Mouse (Mus musculus): ENCODE data around the gene Slc6a4.
"Not testable (repeated sequence)": the region's sequence is repeated elsewhere in the genome, so short reads cannot be mapped to it uniquely, and the experiment has no call there.

Gene Slc6a4

GRCm38 (mm10) chr11:77018046-77018445 is 19.6 kb downstream of the Slc6a4 start:
- DNase-seq (ENCODE audit: low spot score in 2 of 2): no peak

GRCm38 (mm10) chr11:77019539-77019938 is 21.1 kb downstream of the Slc6a4 start:
- no peak for DNase-seq (ENCODE audit: low spot score in 2 of 2)

- DNase-seq (ENCODE audit: low spot score in 2 of 2): no peak
Observed at GRCm38 (mm10) chr11:77021749-77022396, 23.5 kb downstream of the Slc6a4 start.

- DNase-seq (ENCODE audit: low spot score in 2 of 2): no peak
Observed at GRCm38 (mm10) chr11:77026559-77026958, 28.2 kb downstream of the Slc6a4 start.

GRCm38 (mm10) chr11:77028157-77028556 is 29.8 kb downstream of the Slc6a4 start:
- no peak for DNase-seq (ENCODE audit: low spot score in 2 of 2)

- no peak for DNase-seq (ENCODE audit: low spot score in 2 of 2)
Observed at GRCm38 (mm10) chr11:77031151-77031934, 32.9 kb downstream of the Slc6a4 start.

GRCm38 (mm10) chr11:77041891-77042290 is 43.5 kb downstream of the Slc6a4 start:
- DNase-seq (ENCODE audit: low spot score in 2 of 2): no peak

GRCm38 (mm10) chr11:77042816-77043215 is 44.4 kb downstream of the Slc6a4 start:
- no peak for DNase-seq (ENCODE audit: low spot score in 2 of 2)

GRCm38 (mm10) chr11:77061951-77062350 is 63.5 kb downstream of the Slc6a4 start:
- no peak for DNase-seq (ENCODE audit: low spot score in 2 of 2)

GRCm38 (mm10) chr11:77063406-77063805 is 65.0 kb downstream of the Slc6a4 start:
- DNase-seq (ENCODE audit: low spot score in 2 of 2): no peak

- no peak for DNase-seq (ENCODE audit: low spot score in 2 of 2)
Observed at GRCm38 (mm10) chr11:77068825-77069224, 70.4 kb downstream of the Slc6a4 start.

- no peak for DNase-seq (ENCODE audit: low spot score in 2 of 2)
Observed at GRCm38 (mm10) chr11:77070721-77071120, 72.3 kb downstream of the Slc6a4 start.

- not testable (repeated sequence) for DNase-seq (ENCODE audit: low spot score in 2 of 2)
Observed at GRCm38 (mm10) chr11:77077331-77077730, 78.9 kb downstream of the Slc6a4 start.

- DNase-seq (ENCODE audit: low spot score in 2 of 2): no peak
Observed at GRCm38 (mm10) chr11:77077792-77078191, 79.4 kb downstream of the Slc6a4 start.

- peak; percentile 77 to 87 for DNase-seq (ENCODE audit: low spot score in 2 of 2)
Observed at GRCm38 (mm10) chr11:77078273-77079134, 80.1 kb downstream of the Slc6a4 start, which contains the start of gene Nsrp1. Nsrp1 (minus strand) TSS chr11:77078435.

GRCm38 (mm10) chr11:77079361-77079760 is 81.0 kb downstream of the Slc6a4 start:
- DNase-seq (ENCODE audit: low spot score in 2 of 2): no peak
